Mouse (Mus musculus) MEL (cell line): ENCODE measurements around the gene Fgfr2. TPM values are rescaled to one million over a fixed set of nuclear protein-coding genes. Genes with fewer than 3 reads are reported as not detected.

Experiments
- DNase-seq: peaks from one replicate; pipeline ENCODE4 v3.0.0; 2011; ENCODE audit warnings: low read depth, low spot score
- H3K27ac ChIP-seq: 2 replicates; pipeline ENCODE4 v1.5.1; 2012; ENCODE audit warnings: low read depth, mild to moderate bottlenecking, control low read depth, low read length, moderate library complexity; ENCODE audit not compliant: control insufficient read depth
- H3K27me3 ChIP-seq, 2 experiments: fragments of 150-350 bp in 1 of 2; sonication (generic) in 1 of 2; 2 replicates each; pipeline ENCODE4 v1.6.1; 2012; ENCODE audit warnings: low read length in 2 of 2, mild to moderate bottlenecking in 2 of 2, improper control_type of control experiment in 1 of 2, moderate library complexity in 1 of 2; ENCODE audit not compliant: insufficient read depth in 2 of 2, control insufficient read depth in 1 of 2
- H3K36me3 ChIP-seq, 2 experiments: 2 replicates each; pipeline ENCODE4 v1.6.1; 2012 to 2014; ENCODE audit warnings: low read length in 2 of 2, improper control_type of control experiment in 1 of 2, inconsistent platforms in 1 of 2, mild to moderate bottlenecking in 1 of 2; ENCODE audit not compliant: insufficient read depth in 2 of 2, control insufficient read depth in 1 of 2
- H3K4me1 ChIP-seq, 2 experiments: fragments of 150-350 bp in 1 of 2; sonication (generic) in 1 of 2; 2 replicates each; pipeline ENCODE4 v1.6.1; 2012; ENCODE audit warnings: low read length in 2 of 2, improper control_type of control experiment in 1 of 2, mild to moderate bottlenecking in 1 of 2; ENCODE audit not compliant: insufficient read depth in 2 of 2, control insufficient read depth in 1 of 2
- H3K4me3 ChIP-seq, 2 experiments: fragments of 150-350 bp in 1 of 2; sonication (generic) in 1 of 2; 2 replicates each; pipeline ENCODE4 v1.5.1; 2012; ENCODE audit warnings: low read depth in 2 of 2, low read length in 2 of 2, mild to moderate bottlenecking in 2 of 2, moderate library complexity in 2 of 2, control low read depth in 1 of 2, improper control_type of control experiment in 1 of 2; ENCODE audit not compliant: control insufficient read depth in 1 of 2, insufficient read depth in 1 of 2
- H3K79me2 ChIP-seq: 2 replicates; pipeline ENCODE4 v1.6.1; 2012; ENCODE audit warnings: mild to moderate bottlenecking, low read length, moderate library complexity; ENCODE audit not compliant: control insufficient read depth, poor library complexity, insufficient read depth
- H3K9ac ChIP-seq: 2 replicates; pipeline ENCODE4 v1.6.1; 2012; ENCODE audit warnings: low read depth, mild to moderate bottlenecking, control low read depth, low read length, moderate library complexity; ENCODE audit not compliant: control insufficient read depth, poor library complexity, severe bottlenecking
- H3K9me3 ChIP-seq: fragments of 150-350 bp; sonication (generic); replicated peaks from 2 replicates; pipeline ENCODE4 v1.6.1; 2012; ENCODE audit warnings: mild to moderate bottlenecking, low read length, improper control_type of control experiment, moderate library complexity; ENCODE audit not compliant: insufficient read depth
- BHLHE40 ChIP-seq: IDR thresholded peaks from 2 replicates; pipeline ENCODE4 v1.6.1; 2012; ENCODE audit warnings: low read depth, mild to moderate bottlenecking, inconsistent platforms, low read length, improper control_type of control experiment, borderline replicate concordance
- CHD1 ChIP-seq: IDR thresholded peaks from 2 replicates; pipeline ENCODE4 v1.6.1; 2012; ENCODE audit warnings: low read depth, mild to moderate bottlenecking, inconsistent platforms, low read length, improper control_type of control experiment
- CTCF ChIP-seq, 3 experiments: IDR thresholded peaks in 2 of 3; conservative IDR thresholded peaks in 1 of 3; 2 replicates each; pipeline ENCODE4 v1.5.1; 2011 to 2012; ENCODE audit warnings: low read length in 3 of 3, low read depth in 2 of 3, mild to moderate bottlenecking in 2 of 3, improper control_type of control experiment in 1 of 3, inconsistent platforms in 1 of 3, mixed read lengths in 1 of 3, moderate library complexity in 1 of 3; ENCODE audit not compliant: control insufficient read depth in 1 of 3, insufficient read depth in 1 of 3, poor library complexity in 1 of 3, severe bottlenecking in 1 of 3
- GABPA ChIP-seq: IDR thresholded peaks from 2 replicates; pipeline ENCODE4 v1.6.1; 2012; ENCODE audit warnings: low read depth, mild to moderate bottlenecking, inconsistent platforms, low read length, improper control_type of control experiment, moderate library complexity
- HCFC1 ChIP-seq: IDR thresholded peaks from 2 replicates; pipeline ENCODE4 v1.6.1; 2012; ENCODE audit warnings: low read depth, mild to moderate bottlenecking, inconsistent platforms, low read length, improper control_type of control experiment, moderate library complexity
- MYB ChIP-seq: IDR thresholded peaks from 2 replicates; pipeline ENCODE4 v1.6.1; 2011; ENCODE audit warnings: mild to moderate bottlenecking, low read depth, low read length, improper control_type of control experiment
- MYC ChIP-seq: IDR thresholded peaks from 2 replicates; pipeline ENCODE4 v1.6.1; 2011; ENCODE audit warnings: low read depth, mild to moderate bottlenecking, low read length, improper control_type of control experiment, moderate library complexity
- NELFE ChIP-seq: IDR thresholded peaks from 2 replicates; pipeline ENCODE4 v1.6.1; 2011; ENCODE audit warnings: low read depth, low read length, improper control_type of control experiment
- NRF1 ChIP-seq: IDR thresholded peaks from 2 replicates; pipeline ENCODE4 v1.6.1; 2014; ENCODE audit warnings: low read depth, mild to moderate bottlenecking, inconsistent platforms, low read length, improper control_type of control experiment, moderate library complexity; ENCODE audit not compliant: poor library complexity, insufficient read depth, severe bottlenecking
- POLR2A ChIP-seq, 2 experiments: IDR thresholded peaks; 2 replicates each; pipeline ENCODE4 v1.6.1; 2011 to 2012; ENCODE audit warnings: low read length in 2 of 2, mild to moderate bottlenecking in 2 of 2, control low read depth in 1 of 2, improper control_type of control experiment in 1 of 2, low read depth in 1 of 2, moderate library complexity in 1 of 2; ENCODE audit not compliant: control insufficient read depth in 1 of 2, insufficient read depth in 1 of 2, poor library complexity in 1 of 2
- POLR2AphosphoS2 ChIP-seq: IDR thresholded peaks from 2 replicates; pipeline ENCODE4 v1.6.1; 2011; ENCODE audit warnings: low read length, improper control_type of control experiment
- SIN3A ChIP-seq: IDR thresholded peaks from 2 replicates; pipeline ENCODE4 v1.6.1; 2012; ENCODE audit warnings: low read length, improper control_type of control experiment, inconsistent platforms
- TAL1 ChIP-seq: IDR thresholded peaks from 2 replicates; pipeline ENCODE4 v1.6.1; 2012; ENCODE audit warnings: mild to moderate bottlenecking, inconsistent platforms, low read length, moderate library complexity, mixed read lengths
- TBP ChIP-seq: IDR thresholded peaks from 2 replicates; pipeline ENCODE4 v1.8.0; 2011; ENCODE audit warnings: low read depth, low read length, improper control_type of control experiment
- UBTF ChIP-seq: IDR thresholded peaks from 2 replicates; pipeline ENCODE4 v1.6.1; 2012; ENCODE audit warnings: low read depth, mild to moderate bottlenecking, inconsistent platforms, low read length, improper control_type of control experiment, moderate library complexity, borderline replicate concordance; ENCODE audit not compliant: insufficient read depth
- USF2 ChIP-seq, 2 experiments: IDR thresholded peaks; 2 replicates each; pipeline ENCODE4 v1.6.1; 2011 to 2012; ENCODE audit warnings: improper control_type of control experiment in 2 of 2, low read length in 2 of 2, borderline replicate concordance in 1 of 2, inconsistent platforms in 1 of 2, low read depth in 1 of 2, mild to moderate bottlenecking in 1 of 2; ENCODE audit not compliant: insufficient read depth in 1 of 2
- ZKSCAN1 ChIP-seq: IDR thresholded peaks from 2 replicates; pipeline ENCODE4 v1.6.1; 2012; ENCODE audit warnings: low read depth, mild to moderate bottlenecking, inconsistent platforms, low read length, improper control_type of control experiment, moderate library complexity
- ZMIZ1 ChIP-seq: IDR thresholded peaks from 2 replicates; pipeline ENCODE4 v1.6.1; 2012; ENCODE audit warnings: low read depth, mild to moderate bottlenecking, inconsistent platforms, low read length, improper control_type of control experiment, moderate library complexity
- ZNF384 ChIP-seq: IDR thresholded peaks from 2 replicates; pipeline ENCODE4 v1.6.1; 2012; ENCODE audit warnings: low read depth, mild to moderate bottlenecking, inconsistent platforms, low read length, improper control_type of control experiment
- polyA plus RNA-seq, 2 experiments: library from polyadenylated mRNA; stranded (reverse) in 1 of 2; unstranded in 1 of 2; fragments of >175 nt in 1 of 2; fragments of >200 nt in 1 of 2; gene quantifications; 2 replicates each; pipeline versions ENCODE4 v1.2.1 to v1.2.4; 2012; ENCODE audit warnings: low replicate concordance in 2 of 2, low read depth in 1 of 2; ENCODE audit not compliant: insufficient read length in 2 of 2, insufficient read depth in 1 of 2, missing spikeins in 1 of 2
- total RNA-seq: library from RNA; depleted of rRNA; stranded (reverse); fragments of 300-350 nt; gene quantifications from 2 replicates; pipeline ENCODE4 v1.2.3, GENCODE M21; 2012

The Fgfr2 gene
- total and polyA plus RNA-seq, 3 experiments, result not detected

DNA sequence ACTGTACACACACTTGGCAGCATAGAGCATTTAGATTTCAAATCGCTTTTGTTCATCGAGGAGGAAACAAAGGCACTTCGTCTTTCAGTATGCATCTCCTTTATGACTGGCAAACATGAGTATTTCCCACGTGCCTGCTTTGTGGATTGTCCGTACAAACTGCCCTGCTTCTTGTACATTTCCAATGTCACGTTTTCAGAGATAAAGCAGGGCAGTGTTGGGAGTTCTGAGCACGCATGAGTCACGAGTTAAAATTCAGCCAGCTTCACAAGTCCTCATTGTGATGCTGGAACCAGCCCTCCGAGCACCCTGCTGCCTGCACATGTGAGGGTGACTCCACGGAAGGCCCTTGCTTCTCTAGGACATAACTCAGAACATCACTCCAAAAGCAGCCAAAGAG is 2303.5 kb downstream of the Fgfr2 start:
- no peak overlapping the region for H3K4me3 ChIP-seq
- DNase-seq, result no peak
- H3K27me3 ChIP-seq, result no peaks in the 10 kb centered on the region
- H3K27ac ChIP-seq, result no peak overlapping the region
- no peaks in the 10 kb centered on the region for H3K36me3 ChIP-seq
- H3K4me1 ChIP-seq, result no peaks in the 10 kb centered on the region
- no peaks in the 10 kb centered on the region for H3K79me2 ChIP-seq
- H3K9me3 ChIP-seq, result no peaks in the 10 kb centered on the region
- H3K9ac ChIP-seq, result no peak overlapping the region
- TF ChIP-seq ZKSCAN1 (no peak), NELFE (no peak), MYB (no peak), POLR2AphosphoS2 (no peak), TAL1 (no peak), HCFC1 (no peak), ZNF384 (no peak)
- TF ChIP-seq, all 39 proteins: peak for 0

DNA sequence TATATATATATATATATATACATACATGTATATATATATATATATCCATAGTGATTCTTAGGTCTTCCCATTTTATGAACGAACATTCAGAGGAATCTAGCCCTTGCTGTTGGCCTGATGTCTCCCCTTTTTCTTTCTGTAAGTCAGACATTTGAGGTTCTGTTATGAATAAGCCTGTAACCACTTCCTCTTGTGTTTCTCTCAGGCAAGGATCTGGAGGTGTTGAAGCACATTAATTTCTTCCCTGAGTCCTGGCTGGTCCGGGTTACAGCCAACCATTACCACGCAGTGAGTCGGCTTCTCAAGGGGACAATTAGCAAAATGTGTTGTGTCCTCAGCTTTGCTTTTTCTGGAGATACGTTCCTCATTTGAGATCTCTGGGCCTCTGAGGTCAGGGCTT is 2304.3 kb downstream of the Fgfr2 start:
- Histone ChIP-seq H3K27ac (no peak overlapping the region), H3K4me3 (no peak overlapping the region), H3K9ac (no peak overlapping the region), H3K36me3 (no peaks in the 10 kb centered on the region), H3K9me3 (no peaks in the 10 kb centered on the region), H3K27me3 (no peaks in the 10 kb centered on the region), H3K4me1 (no peaks in the 10 kb centered on the region), H3K79me2 (no peaks in the 10 kb centered on the region)
- DNase-seq, result no peak
- TF ChIP-seq TAL1 (no peak), POLR2A (IDR thresholded peaks at IDR 0.05; ENCODE audit: control insufficient read depth in 1 of 2, insufficient read depth in 1 of 2, low read depth in 1 of 2, low read length in 2 of 2, poor library complexity in 1 of 2) (no peak), POLR2AphosphoS2 (no peak), ZNF384 (no peak), TBP (no peak), USF2 (IDR thresholded peaks at IDR 0.05; ENCODE audit: borderline replicate concordance in 1 of 2, insufficient read depth in 1 of 2, low read depth in 1 of 2, low read length in 2 of 2) (no peak), ZKSCAN1 (no peak)
- TF ChIP-seq, all 39 proteins: peak for 0

GRCm38 (mm10) chr7:130816243-130816642 is 2306.9 kb downstream of the Fgfr2 start:
- no peaks in the 10 kb centered on the region for H3K4me1 ChIP-seq
- no peaks in the 10 kb centered on the region for H3K9me3 ChIP-seq
- H3K27ac ChIP-seq, result no peak overlapping the region
- no peak for TF ChIP-seq SIN3A
- TF ChIP-seq UBTF, result no peak
- no peak for TF ChIP-seq CHD1
- TF ChIP-seq CTCF (IDR thresholded peaks at IDR 0.05 in 2 of 3, conservative IDR thresholded peaks at IDR 0.05 in 1 of 3; ENCODE audit: control insufficient read depth in 1 of 3, insufficient read depth in 1 of 3, low read depth in 2 of 3, low read length in 3 of 3, poor library complexity in 1 of 3, severe bottlenecking in 1 of 3), result no peak
- TF ChIP-seq MYC, result no peak
- TF ChIP-seq GABPA, result no peak
- TF ChIP-seq BHLHE40, result no peak
- TF ChIP-seq NRF1, result no peak
- TF ChIP-seq ZMIZ1, result no peak
- no peak for TF ChIP-seq ZKSCAN1
- TF ChIP-seq TAL1, result no peak
- no peaks in the 10 kb centered on the region for H3K79me2 ChIP-seq
- DNase-seq, result no peak
- no peaks in the 10 kb centered on the region for H3K27me3 ChIP-seq
- H3K9ac ChIP-seq, result no peak overlapping the region
- H3K4me3 ChIP-seq, result no peak overlapping the region
- H3K36me3 ChIP-seq, result no peaks in the 10 kb centered on the region
